Mouse (Mus musculus): ENCODE results near the gene Top3a. TPM values are rescaled to one million over a fixed set of nuclear protein-coding genes. Genes with fewer than 3 reads are reported as not detected.
"Not testable (repeated sequence)": the region's sequence is repeated elsewhere in the genome, so short reads cannot be mapped to it uniquely, and the experiment has no call there.

Top3a gene
- polyA plus RNA-seq (2012; rRNA removed): 6.9 and 7.7 TPM in 2 replicates

- DNase-seq (ENCODE audit: low read depth): peak; percentile 88
These were observed at the start of gene Top3a, which contains the start of gene Smcr8 for GRCm38 (mm10) chr11:60776829-60777740. Gene Top3a (minus strand): TSS chr11:60777365. Gene Smcr8 (plus strand): TSS chr11:60777524.

GRCm38 (mm10) chr11:60826700-60827099, 49.5 kb upstream of the Top3a start:
- no peak for DNase-seq (ENCODE audit: low read depth)

- no peak for DNase-seq (ENCODE audit: low read depth)
These were observed 48.0 kb upstream of the Top3a start for GRCm38 (mm10) chr11:60825191-60825590.

GRCm38 (mm10) chr11:60823771-60824170, 46.6 kb upstream of the Top3a start:
- DNase-seq (ENCODE audit: low read depth): no peak

- DNase-seq (ENCODE audit: low read depth): no peak
These were observed 39.2 kb upstream of the Top3a start for GRCm38 (mm10) chr11:60816398-60816797.

- not testable (repeated sequence) for DNase-seq (ENCODE audit: low read depth)
These were observed 34.5 kb upstream of the Top3a start, which contains the start of gene Shmt1 for GRCm38 (mm10) chr11:60811618-60812017. Gene Shmt1 (minus strand): TSS chr11:60811718.

- peak; percentile 77 for DNase-seq (ENCODE audit: low read depth)
These were observed 33.9 kb upstream of the Top3a start for GRCm38 (mm10) chr11:60811054-60811460.

- no peak for DNase-seq (ENCODE audit: low read depth)
These were observed 33.1 kb upstream of the Top3a start for GRCm38 (mm10) chr11:60810046-60810965.

GRCm38 (mm10) chr11:60809546-60809945, 32.4 kb upstream of the Top3a start:
- DNase-seq (ENCODE audit: low read depth): no peak

GRCm38 (mm10) chr11:60808286-60809070, 31.3 kb upstream of the Top3a start:
- DNase-seq (ENCODE audit: low read depth): no peak

- DNase-seq (ENCODE audit: low read depth): no peak
These were observed 23.7 kb upstream of the Top3a start for GRCm38 (mm10) chr11:60800892-60801291.

- DNase-seq (ENCODE audit: low read depth): no peak
These were observed 22.8 kb upstream of the Top3a start for GRCm38 (mm10) chr11:60799977-60800376.

- no peak for DNase-seq (ENCODE audit: low read depth)
These were observed 19.2 kb upstream of the Top3a start for GRCm38 (mm10) chr11:60796342-60796741.

- DNase-seq (ENCODE audit: low read depth): no peak
These were observed 13.3 kb upstream of the Top3a start for GRCm38 (mm10) chr11:60790472-60790871.

- no peak for DNase-seq (ENCODE audit: low read depth)
These were observed 10.4 kb upstream of the Top3a start for GRCm38 (mm10) chr11:60787595-60787994.

- DNase-seq (ENCODE audit: low read depth): no peak
These were observed 7.2 kb upstream of the Top3a start for GRCm38 (mm10) chr11:60784179-60784922.

- no peak for DNase-seq (ENCODE audit: low read depth)
These were observed 2.6 kb upstream of the Top3a start for GRCm38 (mm10) chr11:60779673-60780189.

- DNase-seq (ENCODE audit: low read depth): no peak
These were observed 721 bp upstream of the Top3a start for GRCm38 (mm10) chr11:60777801-60778370.

GRCm38 (mm10) chr11:60776107-60776828, 897 bp downstream of the Top3a start:
- no peak for DNase-seq (ENCODE audit: low read depth)
